Mouse (Mus musculus) heart, postnatal 4 days (tissue): ENCODE results near the gene Olfr803. TPM values are rescaled to one million over a fixed set of nuclear protein-coding genes. Genes with fewer than 3 reads are reported as not detected.

Experiments used
- DNase-seq: peaks from one replicate; pipeline ENCODE4 v3.0.0; 2021
- microRNA-seq, 2 experiments: library from miRNA; unstranded; fragments of <30 nt; microRNA quantifications; one replicate each; pipeline ENCODE4 v1.2.0; 2021 to 2022
- total RNA-seq, 2 experiments: library from RNA; stranded (reverse); gene quantifications; 2 replicates each; pipeline ENCODE4 v1.2.3; 2021

The Olfr803 gene
- total RNA-seq = not detected

DNA sequence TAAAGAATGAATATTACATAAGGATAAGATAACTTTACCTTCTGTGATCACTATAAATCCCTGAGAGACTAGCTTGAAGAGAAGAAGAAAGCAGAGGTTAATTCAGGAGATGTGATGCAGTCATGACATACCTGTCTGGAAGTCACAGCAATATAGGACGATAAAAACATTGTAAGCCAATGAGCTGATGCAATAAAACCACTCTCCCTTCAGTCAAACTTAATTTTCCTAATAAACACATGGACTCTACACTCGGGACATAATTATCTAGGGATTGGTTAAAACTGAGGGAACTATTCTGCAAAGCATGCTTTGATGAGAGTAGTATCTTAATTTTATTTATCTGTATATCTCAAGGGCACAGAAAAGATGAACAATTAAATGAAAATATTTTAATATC lies at the start of gene Olfr803:
TSS of gene Olfr803 (minus strand) at position 101 of the 400 bp plus-strand sequence.
- no peak for DNase-seq

DNA sequence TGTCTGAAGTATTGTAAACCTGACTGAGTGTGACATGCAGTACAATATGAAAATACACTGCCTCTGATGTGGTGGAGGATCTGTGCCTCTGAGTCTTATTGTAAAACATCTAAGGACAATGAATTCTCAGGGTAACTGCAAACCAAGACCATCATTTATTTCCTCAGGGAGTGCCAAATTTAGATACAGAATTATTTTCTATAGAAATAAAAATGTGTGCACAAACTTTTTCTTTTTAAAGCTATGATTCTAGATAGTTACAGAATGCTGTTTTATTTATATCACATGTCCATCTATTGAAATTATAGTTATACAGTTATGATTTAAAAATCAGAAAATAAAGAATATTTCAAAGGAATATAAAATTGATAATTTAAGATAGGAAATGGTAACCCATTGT lies 47.7 kb upstream of the Olfr803 start, which contains the start of gene Olfr806:
TSS of gene Olfr806 (minus strand) at position 101 of the 400 bp plus-strand sequence.
- DNase-seq = no peak

DNA sequence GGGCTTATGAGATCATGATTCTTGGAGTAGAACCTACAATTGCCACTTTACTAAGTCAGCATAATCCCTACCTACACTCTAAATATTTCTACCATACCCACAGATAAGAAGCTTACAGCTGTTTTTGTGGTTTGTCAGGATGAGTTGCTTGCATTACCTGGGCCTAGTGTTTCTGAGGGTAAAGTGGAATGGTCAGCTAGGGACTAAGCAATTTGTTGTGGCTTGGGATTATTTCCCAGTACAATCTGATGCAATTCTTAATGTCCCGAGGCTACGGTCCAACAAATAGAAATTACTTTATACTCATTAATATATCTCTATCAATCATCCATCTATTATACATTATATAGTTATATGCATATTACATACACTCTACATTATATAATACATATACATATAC lies 35.2 kb upstream of the Olfr803 start, which contains the start of gene Olfr805:
TSS of gene Olfr805 (minus strand) at position 101 of the 400 bp plus-strand sequence.
- no peak for DNase-seq

DNA sequence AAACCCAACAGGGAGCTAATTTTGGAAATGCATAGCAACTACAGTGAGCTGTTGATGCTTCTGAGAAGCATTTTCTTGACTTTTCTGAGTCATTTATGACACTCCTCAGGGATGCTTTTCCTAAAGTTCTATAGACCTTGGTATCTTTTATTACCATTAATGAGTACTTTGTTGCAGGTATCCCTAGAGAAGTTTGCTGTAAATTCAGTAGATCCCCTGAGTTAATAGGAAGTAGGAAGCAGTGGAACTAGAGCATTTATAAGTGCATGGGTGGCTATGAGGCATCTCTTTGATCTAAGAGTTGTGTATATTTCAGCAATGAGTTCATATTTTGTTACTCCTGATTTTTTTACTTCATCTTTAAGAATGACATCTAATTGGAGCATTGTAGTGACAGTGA lies 8.8 kb upstream of the Olfr803 start, which contains the start of gene Olfr804:
TSS of gene Olfr804 (plus strand) at position 301 of the 400 bp plus-strand sequence.
- DNase-seq = no peak

DNA sequence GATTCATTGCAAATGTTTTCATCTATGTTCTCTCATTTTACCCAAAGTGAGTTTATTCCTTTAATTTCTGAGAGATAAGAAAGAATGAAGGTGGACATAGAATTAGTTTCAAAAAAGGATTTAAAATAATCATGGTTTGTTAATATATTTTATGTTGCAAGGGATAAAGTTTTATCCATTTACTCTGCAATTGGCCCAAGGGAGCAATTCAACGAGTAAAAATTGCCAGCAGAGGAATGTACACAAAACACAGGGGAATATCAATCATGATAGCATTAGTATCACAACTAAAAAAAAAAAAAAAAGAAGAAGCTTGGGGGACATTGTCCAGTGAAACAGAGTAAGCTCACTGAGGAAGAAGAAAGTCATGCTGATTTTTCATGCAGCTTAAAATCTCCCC lies 6.0 kb downstream of the Olfr803 start, which contains the start of gene Olfr802:
TSS of gene Olfr802 (minus strand) at position 101 of the 400 bp plus-strand sequence.
- DNase-seq = no peak

DNA sequence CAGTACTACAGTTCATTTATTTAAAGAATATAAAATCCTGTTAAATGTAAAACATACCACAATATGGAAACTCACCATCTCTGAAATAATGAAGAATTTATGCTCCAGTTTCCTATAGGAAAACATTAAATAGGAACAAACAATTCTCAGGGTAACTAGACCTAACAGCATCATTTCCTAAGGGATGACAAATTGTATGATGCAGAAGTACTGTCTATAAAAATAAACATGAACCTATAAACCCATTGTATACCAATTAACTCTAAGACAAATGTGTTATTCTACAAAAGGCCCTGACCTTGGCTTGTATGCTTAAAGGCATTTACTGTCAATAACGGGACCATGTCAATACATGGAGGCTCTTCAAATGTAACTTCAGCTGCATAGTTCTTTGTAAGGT lies 20.3 kb downstream of the Olfr803 start, which contains the start of gene Olfr801:
TSS of gene Olfr801 (minus strand) at position 101 of the 400 bp plus-strand sequence.
- no peak for DNase-seq

DNA sequence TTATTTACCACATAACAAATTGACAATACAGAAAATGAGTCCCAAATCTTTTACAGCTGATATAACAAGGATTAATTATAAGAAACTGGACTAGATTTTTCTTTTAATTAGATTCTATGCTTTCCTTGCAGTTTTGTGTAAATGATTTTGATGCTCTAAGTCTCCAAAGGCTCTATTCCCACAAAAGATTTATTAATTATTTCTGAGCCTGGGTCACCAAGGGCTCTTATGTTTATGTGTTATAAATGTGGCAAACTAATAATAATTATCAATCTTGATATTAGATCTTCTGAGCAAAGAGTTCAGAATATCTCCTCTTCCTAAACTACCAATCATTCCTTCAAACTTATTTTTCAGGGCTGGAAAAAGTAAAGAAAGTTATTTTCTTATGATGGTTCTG lies 36.7 kb downstream of the Olfr803 start, which contains the start of gene Olfr800:
TSS of gene Olfr800 (plus strand) at position 301 of the 400 bp plus-strand sequence.
- DNase-seq = no peak

DNA sequence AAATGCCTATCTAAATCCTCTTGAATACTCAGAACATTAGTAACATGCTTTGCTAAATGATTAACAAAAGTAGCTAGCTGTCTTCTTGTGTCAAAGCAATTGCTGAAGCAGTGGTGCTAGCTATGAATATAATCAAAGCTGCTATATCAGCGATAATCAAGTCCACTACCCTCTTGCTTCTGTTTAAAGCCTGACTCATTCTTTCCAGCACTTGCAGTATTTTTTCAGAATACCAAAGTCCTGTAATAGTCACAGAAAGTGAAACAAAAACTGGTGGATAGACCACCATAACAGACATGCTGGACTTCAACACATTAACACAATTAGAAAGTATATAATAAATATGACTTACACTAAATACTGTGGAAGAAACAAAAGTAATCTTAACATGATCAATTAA lies 42.3 kb downstream of the Olfr803 start:
- no peak for DNase-seq

Small RNAs within 50 kb of the gene (microRNA-seq; reads per million reads assigned to microRNA genes)
- 0 reads per million in 2 experiments for gene Gm24485

Other genes starting within 250 kb of the Olfr803 start
- not detected for gene Olfr787, start 232.4 kb downstream of the Olfr803 start, total RNA-seq
- not detected for gene Olfr788, start 223.3 kb downstream of the Olfr803 start, total RNA-seq
- not detected for gene Olfr789, start 209.5 kb downstream of the Olfr803 start, total RNA-seq
- gene Olfr790, start 195.8 kb downstream of the Olfr803 start, total RNA-seq = not detected
- not detected for gene Olfr791, start 172.5 kb downstream of the Olfr803 start, total RNA-seq
- gene Olfr792, start 155.1 kb downstream of the Olfr803 start, total RNA-seq = not detected
- not detected for gene Olfr794, start 126.6 kb downstream of the Olfr803 start, total RNA-seq
- gene Olfr796, start 81.7 kb downstream of the Olfr803 start, total RNA-seq = not detected
- not detected for gene Olfr798, start 66.4 kb downstream of the Olfr803 start, total RNA-seq
- not detected for gene Olfr799, start 56.8 kb downstream of the Olfr803 start, total RNA-seq
- not detected for gene Olfr800, start 36.6 kb downstream of the Olfr803 start, total RNA-seq
- gene Olfr801, start 20.4 kb downstream of the Olfr803 start, total RNA-seq = not detected
- gene Olfr802, start 6.1 kb downstream of the Olfr803 start, total RNA-seq = not detected
- not detected for gene Olfr804, start 8.9 kb upstream of the Olfr803 start, total RNA-seq
- not detected for gene Olfr805, start 35.1 kb upstream of the Olfr803 start, total RNA-seq
- gene Olfr806, start 47.6 kb upstream of the Olfr803 start, total RNA-seq = not detected
- gene Olfr807, start 63.5 kb upstream of the Olfr803 start, total RNA-seq = not detected
- not detected for gene Olfr808, start 71.2 kb upstream of the Olfr803 start, total RNA-seq
- gene Olfr809, start 80.4 kb upstream of the Olfr803 start, total RNA-seq = not detected
- not detected for gene Olfr810, start 100.6 kb upstream of the Olfr803 start, total RNA-seq
- not detected for gene Olfr811, start 110.1 kb upstream of the Olfr803 start, total RNA-seq
- gene Olfr812, start 151.8 kb upstream of the Olfr803 start, total RNA-seq = not detected
- not detected for gene Olfr813, start 161.1 kb upstream of the Olfr803 start, total RNA-seq
- not detected for gene Olfr814, start 185.6 kb upstream of the Olfr803 start, total RNA-seq
- not detected for gene Olfr815, start 211.6 kb upstream of the Olfr803 start, total RNA-seq
- gene Olfr816, start 221.3 kb upstream of the Olfr803 start, total RNA-seq = not detected